Mouse (Mus musculus) layer of hippocampus, postnatal 10 days (tissue): ENCODE measurements at regions not wholly inside any gene's neighbourhood (a gene's known extent, or its start where the extent isn't known, plus 50 kb on each side); places are given as distances from the start of the nearest gene placed in this dataset.

Experiments used
- DNase-seq, 2 experiments: peaks; one replicate each; pipeline ENCODE4 v3.0.0; 2021; ENCODE audit warnings: low spot score in 2 of 2

DNA sequence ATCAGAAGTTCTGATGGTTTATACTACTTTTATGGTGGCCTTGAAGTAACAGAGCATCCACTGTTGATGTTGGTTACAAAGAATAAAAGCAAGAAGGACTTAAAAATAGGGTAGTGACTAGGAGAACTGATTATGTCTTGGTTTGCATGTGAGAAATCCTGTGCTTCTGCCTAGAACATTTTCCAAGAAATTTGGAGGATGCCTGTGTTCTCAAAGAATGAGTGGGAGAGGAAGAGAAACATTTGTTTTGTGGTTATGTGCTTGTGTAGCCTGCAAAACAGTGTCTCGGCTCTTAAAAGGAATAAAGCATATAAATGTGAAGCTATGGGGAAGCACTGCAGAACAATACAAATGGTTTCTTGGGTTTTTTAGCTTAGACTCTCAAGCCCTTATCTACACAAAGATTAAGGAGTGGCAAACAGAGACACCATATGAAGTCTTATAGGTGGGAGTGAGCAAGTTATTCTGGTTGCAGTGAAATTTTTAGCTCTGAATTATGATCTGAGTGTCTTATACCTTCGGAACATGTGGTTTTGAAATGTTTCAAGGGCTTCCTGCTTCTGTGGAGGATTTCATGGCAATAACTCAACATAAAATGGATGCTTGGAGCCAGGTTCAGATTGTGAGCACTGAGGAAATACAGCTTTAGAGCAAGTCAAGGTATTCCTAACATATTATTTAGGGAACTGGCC lies 372.1 kb upstream of the Man1a start:
- DNase-seq: no peak

- DNase-seq: no peak
These were observed 327.0 kb upstream of the Man1a start for GRCm38 (mm10) chr10:54403223-54403926.

- DNase-seq: no peak
These were observed 307.3 kb upstream of the Man1a start for GRCm38 (mm10) chr10:54383751-54384150.

DNA sequence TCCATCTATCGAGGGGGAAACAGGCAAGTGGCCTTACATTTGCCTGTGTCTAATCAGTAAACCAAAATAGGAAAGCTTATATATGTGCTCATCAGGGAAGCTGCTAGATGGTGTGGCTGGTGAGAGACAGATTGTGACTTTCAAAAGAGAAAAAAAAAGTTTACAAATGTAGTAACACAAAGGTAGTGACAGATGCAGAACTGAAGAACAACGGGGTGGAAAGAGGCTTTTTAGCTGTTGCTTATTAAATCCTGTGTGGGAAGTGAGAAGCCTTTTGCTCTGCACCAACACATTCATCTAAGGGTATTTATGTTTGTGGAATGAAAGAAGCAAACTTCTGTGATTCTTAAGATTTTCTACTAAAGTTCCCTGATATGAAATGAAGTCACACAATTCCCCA lies 305.1 kb upstream of the Man1a start:
- DNase-seq: no peak

DNA sequence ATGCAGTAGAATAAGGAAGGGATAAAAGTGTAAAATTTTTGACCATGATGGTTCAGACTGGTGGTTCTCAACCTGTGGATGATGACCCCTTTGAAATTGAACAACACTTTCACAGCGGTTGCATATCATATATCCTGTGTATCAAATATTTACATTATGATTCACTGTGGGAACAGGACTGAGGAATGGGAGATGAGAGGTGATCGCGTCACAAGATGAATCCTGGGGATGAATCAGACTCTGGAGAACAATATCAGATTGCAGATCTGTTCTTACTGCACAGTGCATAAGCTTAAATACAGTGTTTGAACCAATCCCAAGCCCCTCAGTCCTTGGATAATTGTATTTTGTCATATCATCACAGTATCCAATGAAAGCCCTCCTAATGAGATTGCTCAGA lies 292.7 kb upstream of the Man1a start:
- DNase-seq: no peak

GRCm38 (mm10) chr10:54365315-54365714 lies 288.9 kb upstream of the Man1a start:
- peak; percentile 23 to 30 for DNase-seq

DNA sequence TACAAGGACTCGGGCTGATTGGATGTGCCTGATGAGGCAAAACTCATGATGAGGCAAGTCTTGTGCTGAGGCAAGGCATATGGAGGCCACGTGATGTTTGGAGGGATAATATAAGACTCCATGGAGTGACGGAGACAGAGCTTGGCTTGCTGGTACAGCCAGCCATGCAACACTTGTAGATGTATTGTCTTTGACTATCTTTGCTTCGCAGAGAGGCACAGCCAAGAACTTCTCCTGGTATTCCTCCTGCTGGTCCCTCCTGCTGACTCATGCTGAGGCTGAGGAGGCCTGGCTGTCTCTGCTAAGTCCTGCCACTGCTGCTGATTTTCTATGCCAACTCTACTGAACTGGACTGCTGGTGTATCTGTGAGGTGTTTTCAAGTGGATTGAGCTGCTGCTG lies 260.8 kb upstream of the Man1a start:
- DNase-seq: no peak
